Mouse (Mus musculus) 416B (cell line): ENCODE measurements around the gene Prdm11.

Experiments
- DNase-seq: peaks from one replicate; pipeline ENCODE4 v3.0.0; 2011; ENCODE audit warnings: low read depth

Prdm11 gene

DNA sequence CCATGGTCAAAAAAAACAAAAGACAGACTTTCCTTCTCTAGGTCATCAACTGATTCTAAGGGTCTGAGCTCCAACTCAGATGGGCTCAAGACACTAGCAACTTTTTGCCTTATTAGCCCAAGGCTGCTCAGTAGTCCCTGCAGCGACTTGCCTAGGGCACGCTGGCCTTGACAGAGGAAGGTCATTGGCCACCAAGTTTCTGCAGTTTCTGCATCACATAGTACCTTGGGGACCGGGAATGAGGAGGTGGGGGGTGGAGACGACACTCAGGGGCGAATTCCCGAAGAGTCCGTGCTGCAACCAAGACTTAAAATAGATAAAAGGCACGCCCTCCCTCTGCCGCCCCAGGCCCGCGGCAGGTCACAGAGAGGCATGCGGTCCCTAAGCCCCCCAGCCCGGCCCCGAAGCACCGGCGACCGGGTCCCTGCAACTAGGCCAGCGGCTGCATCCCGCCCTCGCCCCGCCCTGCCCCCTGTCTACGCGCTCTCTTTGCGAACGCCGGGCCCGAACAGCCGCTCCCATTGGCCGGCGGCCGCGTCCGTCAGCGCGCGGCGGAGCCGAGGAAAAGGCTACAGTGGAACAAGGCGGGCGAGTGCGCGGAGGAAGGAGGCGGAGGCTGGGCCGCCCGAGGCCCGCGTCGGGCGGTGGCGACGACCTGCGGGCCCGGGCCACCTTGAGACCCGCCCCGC lies 694 bp downstream of the Prdm11 start:
- peak; percentile 93 for DNase-seq

GRCm38 (mm10) chr2:93043449-93044157 lies 2.4 kb downstream of the Prdm11 start:
- DNase-seq, result no peak

DNA sequence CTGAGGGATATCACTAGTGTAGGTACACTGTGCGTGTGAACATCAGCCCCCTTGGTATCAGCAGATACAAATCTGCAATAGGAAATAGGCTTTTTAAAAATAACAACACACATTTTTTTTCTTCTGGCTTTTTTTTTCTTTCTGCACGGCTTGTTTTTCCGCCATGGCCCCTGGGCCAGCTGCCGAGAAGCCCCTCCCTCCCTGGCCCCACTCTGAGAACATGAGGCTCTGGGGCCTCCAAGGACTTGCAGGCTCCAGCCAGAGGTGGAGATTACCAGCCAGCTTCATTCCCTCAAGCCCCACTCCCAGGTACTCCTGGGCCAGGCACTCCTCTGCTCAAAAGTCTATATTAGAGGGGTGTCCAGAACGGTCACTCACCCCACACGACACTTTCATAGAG lies 4.5 kb downstream of the Prdm11 start:
- no peak for DNase-seq

DNA sequence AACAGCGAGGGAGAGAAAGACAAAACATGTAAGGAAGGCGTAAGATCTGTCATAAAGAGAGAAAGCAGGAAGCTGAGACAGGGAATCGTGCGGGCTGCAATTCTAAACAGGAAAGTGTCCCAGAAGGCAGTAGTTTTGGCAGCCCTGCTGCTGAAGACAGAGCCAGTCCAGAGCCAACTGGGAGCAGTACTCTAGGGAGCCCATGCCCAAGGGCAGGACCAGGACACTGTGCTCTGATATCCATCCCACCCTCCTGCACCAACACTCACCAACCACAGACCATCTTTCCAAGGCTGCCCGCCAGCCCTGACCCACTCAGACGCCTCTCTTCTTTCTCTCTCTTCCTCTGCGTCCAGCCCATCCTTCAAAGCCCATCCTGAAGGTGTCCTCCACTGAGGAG lies 5.1 kb downstream of the Prdm11 start:
- DNase-seq, result no peak

DNA sequence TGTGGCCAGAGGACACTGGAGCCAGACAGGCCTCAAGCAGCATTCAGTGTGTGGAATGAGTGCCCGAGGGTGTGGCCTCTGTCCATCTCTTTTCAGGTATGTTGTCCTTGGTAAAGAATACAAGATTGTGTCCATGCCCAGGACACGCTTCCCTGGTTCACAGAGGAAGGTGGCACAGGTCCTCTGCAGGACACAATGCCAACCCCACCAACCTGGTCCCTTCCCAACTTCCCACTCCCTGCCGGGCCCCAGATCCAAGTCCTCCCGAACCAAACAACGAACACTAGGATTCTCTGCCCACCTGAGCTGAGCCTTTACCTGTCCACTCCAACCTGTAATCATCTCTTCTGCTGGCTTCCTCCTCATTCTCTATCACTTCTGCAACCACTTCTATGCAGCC lies 6.3 kb downstream of the Prdm11 start:
- no peak for DNase-seq

DNA sequence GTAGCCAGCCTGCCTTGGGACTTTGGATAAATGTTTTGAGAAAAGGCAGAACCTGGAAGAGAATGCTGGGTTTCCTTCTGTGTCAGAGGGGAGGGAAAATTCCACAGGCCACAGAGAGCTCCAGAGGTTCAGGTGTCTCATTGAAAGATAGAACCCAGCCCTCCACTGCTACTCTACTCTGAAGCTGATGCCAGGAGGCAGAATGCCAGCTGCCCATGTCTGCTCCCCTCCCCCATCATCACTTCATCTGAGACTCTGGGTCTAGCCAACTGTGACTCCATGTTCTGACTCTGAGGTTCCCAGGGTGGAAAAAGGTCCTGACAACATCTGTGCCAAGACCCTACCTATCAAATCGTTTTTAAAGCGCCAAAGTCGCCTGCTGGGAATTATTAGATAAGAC lies 6.9 kb downstream of the Prdm11 start:
- no peak for DNase-seq

DNA sequence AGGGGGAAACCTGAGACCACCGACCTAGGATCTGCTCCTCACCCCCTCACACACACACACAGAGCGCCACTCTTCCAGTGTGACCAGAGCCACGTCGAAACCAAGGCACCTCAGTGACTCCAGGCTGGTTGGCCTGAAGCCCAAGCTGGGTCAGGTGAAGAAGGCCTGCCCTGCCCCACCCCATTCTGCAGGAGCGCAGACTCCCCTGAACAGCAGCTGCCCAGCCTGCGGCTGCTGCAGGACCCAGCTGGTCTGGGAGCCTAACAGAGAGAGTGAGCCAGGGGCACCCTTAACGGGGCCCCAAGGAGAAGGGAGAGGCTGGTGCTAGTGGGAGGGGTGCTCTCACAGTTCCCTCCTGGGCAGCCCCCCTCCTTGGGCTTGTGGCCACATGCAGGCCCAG lies 10.3 kb downstream of the Prdm11 start:
- DNase-seq, result no peak

DNA sequence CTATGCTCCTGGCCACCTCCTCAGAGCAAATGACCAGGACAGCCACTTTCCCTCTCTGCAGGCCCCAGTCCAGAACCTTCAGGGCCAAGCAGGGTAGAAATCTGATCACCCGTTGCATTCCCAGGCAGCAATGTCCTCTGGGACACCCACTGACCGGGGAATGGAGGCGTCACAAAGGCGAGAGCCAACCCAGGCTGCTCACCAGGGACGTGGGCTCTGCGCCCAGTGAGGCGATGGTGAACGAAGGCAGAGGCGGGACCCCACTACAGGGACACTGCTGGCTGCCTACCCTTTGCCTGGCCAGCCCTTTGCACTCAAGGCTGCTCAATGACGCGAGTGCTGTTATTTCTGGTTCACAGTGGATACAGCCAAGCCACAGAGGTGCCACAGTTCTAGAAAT lies 13.3 kb downstream of the Prdm11 start:
- no peak for DNase-seq

DNA sequence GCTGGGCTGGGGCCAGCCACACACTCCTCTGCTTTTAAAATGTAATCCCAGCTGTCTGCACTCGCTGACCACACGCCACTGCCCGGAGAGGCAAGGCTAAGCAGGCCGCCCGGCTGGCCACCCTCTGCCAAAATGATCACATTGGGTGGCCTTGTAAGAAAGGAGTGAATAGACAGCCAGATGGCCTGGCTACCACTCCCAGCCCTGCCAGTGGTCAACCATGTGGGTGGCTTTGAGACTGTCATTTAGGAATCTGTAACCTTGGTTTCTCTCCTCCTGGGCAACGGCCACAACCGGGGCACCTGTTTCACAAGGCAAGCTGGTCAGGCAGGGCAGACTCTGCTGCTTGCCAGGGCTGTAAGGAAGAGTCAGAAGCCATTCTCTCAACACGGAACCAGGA lies 13.9 kb downstream of the Prdm11 start:
- no peak for DNase-seq

GRCm38 (mm10) chr2:93031021-93031420 lies 14.9 kb downstream of the Prdm11 start:
- no peak for DNase-seq

DNA sequence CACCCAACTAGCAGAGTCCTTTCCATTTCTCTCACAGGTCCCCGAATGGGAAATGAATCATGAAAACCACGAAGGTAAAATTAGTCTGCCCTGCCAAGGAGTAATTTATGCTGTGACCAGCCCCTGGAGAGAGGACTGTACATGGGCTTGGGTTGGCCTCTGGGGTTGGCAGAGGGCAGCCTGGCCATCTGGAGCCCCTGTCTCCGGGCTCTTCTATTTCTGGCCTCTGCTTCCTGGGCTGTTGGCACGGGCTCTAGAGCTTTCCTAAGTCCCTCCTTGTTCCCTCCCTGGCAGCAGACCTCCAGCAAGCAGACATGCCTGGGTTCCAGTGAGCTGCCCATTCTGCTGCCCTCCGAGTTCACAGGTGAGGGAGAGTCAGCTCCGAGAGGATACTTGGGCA lies 15.9 kb downstream of the Prdm11 start:
- peak; percentile 66 for DNase-seq

- DNase-seq, result peak; percentile 72
These were observed 16.5 kb downstream of the Prdm11 start for GRCm38 (mm10) chr2:93029267-93030060.

GRCm38 (mm10) chr2:93028865-93029264 lies 17.1 kb downstream of the Prdm11 start:
- no peak for DNase-seq

- DNase-seq, result no peak
These were observed 18.3 kb downstream of the Prdm11 start for GRCm38 (mm10) chr2:93027713-93028112.

GRCm38 (mm10) chr2:93024431-93024830 lies 21.5 kb downstream of the Prdm11 start:
- DNase-seq, result no peak

DNA sequence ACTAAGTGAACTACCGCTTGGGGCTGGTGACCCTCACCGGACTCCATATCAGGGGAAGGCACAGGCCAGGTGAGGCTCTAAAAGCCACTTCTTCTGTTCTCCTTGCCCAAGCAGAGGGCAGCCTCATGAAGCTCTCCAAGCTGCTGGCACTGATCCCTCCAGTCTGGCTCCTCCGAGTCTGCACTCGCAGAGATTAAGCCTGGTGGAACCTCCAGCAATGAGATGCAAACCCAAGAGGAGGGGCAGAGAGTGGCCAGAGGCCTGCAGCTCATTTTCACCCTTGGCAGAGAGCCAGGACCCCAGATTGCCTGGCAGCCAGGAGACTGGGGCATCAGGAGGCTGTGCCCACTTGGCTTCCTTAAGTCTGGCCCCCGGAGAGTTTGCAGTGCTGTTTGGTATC lies 27.1 kb downstream of the Prdm11 start:
- DNase-seq, result no peak

- no peak for DNase-seq
These were observed 28.8 kb downstream of the Prdm11 start for GRCm38 (mm10) chr2:93017151-93017550.

- DNase-seq, result no peak
These were observed 30.9 kb downstream of the Prdm11 start for GRCm38 (mm10) chr2:93015041-93015440.

GRCm38 (mm10) chr2:93014093-93014937 lies 31.7 kb downstream of the Prdm11 start:
- DNase-seq, result no peak

- DNase-seq, result no peak
These were observed 32.4 kb downstream of the Prdm11 start for GRCm38 (mm10) chr2:93013415-93014092.

DNA sequence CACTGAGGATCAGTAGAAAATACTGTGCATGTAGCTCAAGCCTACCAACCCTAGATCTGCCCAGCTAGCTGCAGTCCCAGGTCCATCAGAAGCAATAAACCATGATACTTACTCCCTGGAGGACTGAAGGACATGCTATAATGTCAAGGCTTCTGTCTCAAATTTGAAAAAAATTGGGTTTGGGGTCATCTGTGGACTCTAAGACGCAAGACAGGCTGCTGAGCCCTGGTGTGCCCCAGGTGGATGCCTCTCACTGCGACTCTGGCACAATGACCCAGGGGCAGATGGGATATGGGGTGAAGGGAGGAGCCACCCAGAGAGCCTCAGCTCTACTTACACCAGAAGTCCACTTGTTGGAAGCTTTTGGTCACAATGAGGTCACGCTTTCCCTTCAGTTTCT lies 33.0 kb downstream of the Prdm11 start:
- DNase-seq, result no peak

- no peak for DNase-seq
These were observed 34.0 kb downstream of the Prdm11 start for GRCm38 (mm10) chr2:93011933-93012332.
